In genomic region chr3:107931670-107932069, GRCm38 (mm10) we compare ENCODE assay signal across 8 mouse cellular contexts. TPM values are rescaled to one million over a fixed set of nuclear protein-coding genes. Genes with fewer than 3 reads are reported as not detected.
DNase-seq lines count a peak whose midpoint lies in the region; ATAC-seq and TF ChIP-seq lines count a peak whose summit lies in the region.

Gene Gstm7, minus strand, starts transcription at chr3:107931817.

- H3K27ac ChIP-seq in MEL (ENCODE audit: control insufficient read depth, low read depth, low read length): no peak within 1 kb of the TSS
- H3K27ac ChIP-seq in layer of hippocampus, adult 2 months: peak within 1 kb of the TSS; percentile 87

- no peaks in the 10 kb centered on the region for H3K9me3 ChIP-seq in MEL (replicated peaks; ENCODE audit: insufficient read depth, low read length)

- H3K79me2 ChIP-seq in MEL (ENCODE audit: control insufficient read depth, insufficient read depth, low read length, poor library complexity): no peaks in the 10 kb centered on the region

- TF ChIP-seq EP300 in MEL (IDR thresholded peaks at IDR 0.05; ENCODE audit: low read depth in 1 of 2, low read length in 2 of 2): no peak

- H3K4me1 ChIP-seq in MEL (ENCODE audit: control insufficient read depth in 1 of 2, insufficient read depth in 2 of 2, low read length in 2 of 2): peaks cover 2 to 12% of the 10 kb centered on the region in 2 experiments; a peak in 2 of 4 replicates
- 0 out of 2 replicates have a peak, but pooled peaks cover 2% of the 10 kb centered on the region for H3K4me1 ChIP-seq in lung, adult 2 months (ENCODE audit: control insufficient read depth, insufficient read depth, low read length)

- DNase-seq in MEL (ENCODE audit: low read depth, low spot score): peak; percentile 96
- peak; percentile 85 for DNase-seq in cerebellum, adult 8-10 months
- DNase-seq in forelimb bud, embryonic 11.5 days (ENCODE audit: low read depth, low spot score): peak; percentile 96
- peak; percentile 99 for DNase-seq in heart, postnatal 4 days
- DNase-seq in layer of hippocampus, adult 2 months (ENCODE audit: low spot score in 2 of 2): peak; percentile 99
- DNase-seq in lung, adult 2 months: peak; percentile 93
- peak; percentile 94 for DNase-seq in testis, postnatal 14 days (ENCODE audit: low spot score)

- H3K27me3 ChIP-seq in MEL (ENCODE audit: control insufficient read depth in 1 of 2, insufficient read depth in 2 of 2, low read length in 2 of 2): peaks cover 0 to 1% of the 10 kb centered on the region in 2 experiments

- H3K4me3 ChIP-seq in MEL (ENCODE audit: control insufficient read depth in 1 of 2, insufficient read depth in 1 of 2, low read depth in 2 of 2, low read length in 2 of 2): peak within 1 kb of the TSS; percentile 40 to 49
- peak within 1 kb of the TSS; percentile 48 for H3K4me3 ChIP-seq in layer of hippocampus, adult 2 months
- H3K4me3 ChIP-seq in lung, adult 2 months (replicated peaks; ENCODE audit: extremely low read depth, low read depth, low read length): peak within 1 kb of the TSS; percentile 58

- H3K9ac ChIP-seq in MEL (ENCODE audit: control insufficient read depth, low read depth, low read length, poor library complexity, severe bottlenecking): 0 out of 2 replicates have a peak within 1 kb of the TSS, but pooled peaks have one; percentile 28

- TF ChIP-seq POLR2A in MEL (IDR thresholded peaks at IDR 0.05; ENCODE audit: control insufficient read depth in 1 of 2, insufficient read depth in 1 of 2, low read depth in 1 of 2, low read length in 2 of 2, poor library complexity in 1 of 2): no peak
- peak; percentile 5; the same call in 1 of the 2 replicates for TF ChIP-seq POLR2A in lung, adult 2 months (IDR thresholded peaks at IDR 0.05; ENCODE audit: borderline replicate concordance, extremely low read depth, low read depth, low read length)

- TF ChIP-seq RAD21 in MEL (IDR thresholded peaks at IDR 0.05; ENCODE audit: low read depth, low read length): peak; percentile 31

- peak in 2 of 3 experiments; percentile 10 to 48; a peak in 2 of 6 replicates for TF ChIP-seq CTCF in MEL (IDR thresholded peaks at IDR 0.05 in 2 of 3, conservative IDR thresholded peaks at IDR 0.05 in 1 of 3; ENCODE audit: control insufficient read depth in 1 of 3, insufficient read depth in 1 of 3, low read depth in 2 of 3, low read length in 3 of 3, poor library complexity in 1 of 3, severe bottlenecking in 1 of 3)
- peak; percentile 70 for TF ChIP-seq CTCF in layer of hippocampus, adult 2 months (conservative IDR thresholded peaks at IDR 0.05)
- TF ChIP-seq CTCF in lung, adult 2 months (IDR thresholded peaks at IDR 0.05; ENCODE audit: insufficient read depth, low read length): no peak

- ATAC-seq in neutrophil, adult 5-6 weeks (ENCODE audit: extremely low read depth, insufficient number of reproducible peaks, low FRiP score, poor library complexity, severe bottlenecking): 0 out of 2 replicates have a peak, but pooled peaks have one; percentile 22

- peaks cover 0 to 4% of the 10 kb centered on the region in 2 experiments; a peak in 2 of 4 replicates for H3K36me3 ChIP-seq in MEL (ENCODE audit: control insufficient read depth in 1 of 2, insufficient read depth in 2 of 2, low read length in 2 of 2)

- WGBS in lung, adult 2 months: 5% methylated on average over 10 of the region's 10 CpGs

TF ChIP-seq in MEL, 35 proteins besides CTCF, POLR2A, EP300 and RAD21:
- TF ChIP-seq HCFC1 (IDR thresholded peaks at IDR 0.05; ENCODE audit: low read depth, low read length) (peak; percentile 32; the same call in 1 of the 2 replicates), SMC3 (IDR thresholded peaks at IDR 0.05; ENCODE audit: low read depth, low read length) (peak; percentile 28), KAT2A (conservative IDR thresholded peaks at IDR 0.05; ENCODE audit: low read depth, low read length) (no peak), ETS1 (IDR thresholded peaks at IDR 0.05; ENCODE audit: low read depth, low read length) (peak; percentile 16; the same call in 1 of the 2 replicates), ELF1 (IDR thresholded peaks at IDR 0.05; ENCODE audit: low read depth, low read length) (peak; percentile 20; the same call in 1 of the 2 replicates), RCOR1 (IDR thresholded peaks at IDR 0.05; ENCODE audit: low read depth, low read length) (peak; percentile 18; the same call in 1 of the 2 replicates), SIN3A (IDR thresholded peaks at IDR 0.05; ENCODE audit: low read length) (peak; percentile 50), TBP (IDR thresholded peaks at IDR 0.05; ENCODE audit: low read depth, low read length) (0 out of 2 replicates have a peak, but pooled peaks have one; percentile 12), MYB (IDR thresholded peaks at IDR 0.05; ENCODE audit: low read depth, low read length) (no peak)

RNA-seq across cellular contexts. Expression of gene Gstm7, which starts in this region (rescaled TPM):
- 0.10 TPM in 1 of 2 replicates, not detected in the other for total RNA-seq in MEL (2012; rRNA removed)
- polyA plus RNA-seq in MEL (2012; ENCODE audit: insufficient read depth in 1 of 2, insufficient read length in 2 of 2, low read depth in 1 of 2, low replicate concordance in 2 of 2, missing spikeins in 1 of 2): under 1 TPM in 1 of 2 experiments, not detected in 1; 0.24 TPM
- total RNA-seq in heart, postnatal 4 days (2021): 10 to 100 TPM; 23.0 to 23.2 TPM
- total RNA-seq in layer of hippocampus, adult 2 months (2021): 100 to 1,000 TPM; 173 to 177 TPM
- 5.7 and 12.6 TPM in 2 replicates for polyA plus RNA-seq in lung, adult 2 months (2012; rRNA removed)
- total RNA-seq in neutrophil, adult 5-6 weeks (2017): not detected in 2 replicates

Comparison
In these comparisons a context has a peak if more than half of its experiments do, and no peak if none do; other contexts are left out.
1. RNA of gene Gstm7 (total RNA-seq): 173 to 177 TPM in layer of hippocampus, adult 2 months and 23.0 to 23.2 TPM in heart, postnatal 4 days; 0.10 TPM in MEL and not detected in neutrophil, adult 5-6 weeks; every median in the first group is over 10 times any median in the second.
2. RNA of gene Gstm7 (total RNA-seq): 173 to 177 TPM in layer of hippocampus, adult 2 months; 23.0 to 23.2 TPM in heart, postnatal 4 days; every median in the first group is over 4 times any median in the second.
3. Peak in DNase-seq, H3K4me3 ChIP-seq and H3K9ac ChIP-seq in MEL; RNA of the gene not detected or under 1 TPM.
4. Peak in ATAC-seq in neutrophil, adult 5-6 weeks; RNA of the gene not detected or under 1 TPM.
5. Peak in every context shown above with its lines, with median percentiles within 50 percentile points of each other: DNase-seq and H3K4me3 ChIP-seq.